Mouse (Mus musculus): ENCODE measurements around the gene Prim2. TPM values are rescaled to one million over a fixed set of nuclear protein-coding genes. Genes with fewer than 3 reads are reported as not detected.

Prim2 gene
- total RNA-seq, 4 experiments from 2014 or later = 6.5 to 7.9 (median 7.4) TPM

GRCm38 (mm10) chr1:33610026-33610721, 59.4 kb downstream of the Prim2 start:
- no peak for DNase-seq (ENCODE audit: low spot score in 2 of 2)

DNA sequence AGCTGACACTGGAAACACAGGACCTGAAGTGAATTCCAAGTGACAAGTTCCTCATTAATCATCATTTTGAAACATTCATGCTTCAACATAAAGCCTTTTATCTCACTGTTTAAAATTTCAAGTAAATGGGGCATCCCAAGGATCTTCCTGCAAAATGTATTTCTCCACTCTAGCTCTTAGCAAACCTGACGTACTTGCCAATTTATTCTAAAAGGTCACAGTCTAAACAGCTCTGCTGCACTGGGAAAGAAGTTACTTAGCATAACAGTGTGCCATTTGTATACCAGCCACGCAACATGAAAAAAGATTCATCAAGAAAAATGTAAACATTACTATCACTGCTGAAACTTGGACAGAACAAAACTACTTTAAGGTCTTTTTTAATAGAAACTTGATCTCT, 61.5 kb downstream of the Prim2 start:
- DNase-seq (ENCODE audit: low spot score in 2 of 2) = no peak

GRCm38 (mm10) chr1:33604087-33604699, 65.4 kb downstream of the Prim2 start:
- no peak for DNase-seq (ENCODE audit: low spot score in 2 of 2)

GRCm38 (mm10) chr1:33599698-33600097, 69.9 kb downstream of the Prim2 start:
- DNase-seq (ENCODE audit: low spot score in 2 of 2) = no peak

DNA sequence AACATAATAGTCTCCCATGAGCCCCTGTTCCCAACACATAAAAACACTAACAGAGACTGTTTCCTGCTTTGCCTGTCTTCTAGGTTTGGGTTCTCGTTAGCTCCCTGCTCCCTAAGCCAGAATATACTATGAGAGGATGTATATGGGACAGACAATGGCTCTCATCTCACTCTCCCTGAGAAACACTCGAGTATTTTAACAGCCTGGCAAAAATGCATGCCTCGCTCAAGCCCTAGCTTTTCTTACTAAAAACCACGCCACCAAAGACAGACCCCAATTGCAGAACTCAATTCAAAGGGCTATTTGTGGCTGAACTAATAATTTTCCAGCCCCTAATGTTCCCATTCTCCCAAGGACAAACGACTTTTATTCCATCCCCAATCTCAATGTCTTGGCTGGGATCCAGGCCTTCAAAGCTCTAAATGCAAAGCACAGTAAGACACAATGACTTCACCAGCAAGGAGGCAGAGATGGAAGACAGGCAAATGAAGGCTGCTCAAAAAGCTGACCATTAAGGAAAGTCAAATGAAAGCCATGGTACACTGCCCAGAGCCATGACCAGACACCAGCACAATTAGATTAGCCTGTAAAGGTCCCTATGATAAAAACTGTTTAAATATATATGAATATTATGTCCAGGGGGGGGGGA, 70.5 kb downstream of the Prim2 start:
- no peak for DNase-seq (ENCODE audit: low spot score in 2 of 2)

DNA sequence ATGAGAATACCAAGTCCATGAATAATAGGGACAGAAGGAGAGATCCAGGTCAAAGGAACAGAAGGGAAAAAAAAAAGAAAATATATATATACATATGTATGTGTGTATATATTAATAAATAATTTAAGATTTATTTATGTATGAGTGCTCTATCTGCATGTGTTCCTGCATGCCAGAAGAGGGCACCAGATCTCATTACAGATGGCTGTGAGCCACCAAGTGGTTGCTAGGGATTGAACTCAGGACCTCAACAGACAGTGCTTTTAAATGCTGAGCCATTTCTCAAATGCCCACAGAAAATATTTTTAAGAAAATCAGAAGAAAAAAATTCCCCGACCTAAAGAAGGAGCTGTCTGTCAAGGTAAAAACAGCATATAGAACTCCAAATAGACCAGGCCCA, 72.6 kb downstream of the Prim2 start:
- DNase-seq (ENCODE audit: low spot score in 2 of 2) = no peak

DNA sequence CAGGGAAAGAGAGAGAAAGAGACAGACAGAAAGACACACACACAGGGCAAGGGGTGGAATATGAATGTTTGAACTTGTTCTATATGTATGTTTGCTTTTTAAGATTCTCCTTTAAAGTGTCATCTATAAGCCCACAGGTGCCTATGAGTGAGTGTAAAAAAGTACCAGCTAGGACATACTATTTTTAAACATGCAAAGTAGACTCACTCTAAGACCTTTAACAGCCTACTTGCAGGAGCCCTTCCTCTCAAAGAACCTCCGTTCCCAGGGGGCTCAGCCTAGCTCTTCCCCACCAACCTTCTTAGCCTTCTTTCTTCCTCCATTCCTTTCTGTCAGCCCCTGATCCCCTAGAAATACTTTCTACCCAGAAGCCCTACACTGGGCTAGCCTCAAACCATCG, 73.7 kb downstream of the Prim2 start:
- no peak for DNase-seq (ENCODE audit: low spot score in 2 of 2)

DNA sequence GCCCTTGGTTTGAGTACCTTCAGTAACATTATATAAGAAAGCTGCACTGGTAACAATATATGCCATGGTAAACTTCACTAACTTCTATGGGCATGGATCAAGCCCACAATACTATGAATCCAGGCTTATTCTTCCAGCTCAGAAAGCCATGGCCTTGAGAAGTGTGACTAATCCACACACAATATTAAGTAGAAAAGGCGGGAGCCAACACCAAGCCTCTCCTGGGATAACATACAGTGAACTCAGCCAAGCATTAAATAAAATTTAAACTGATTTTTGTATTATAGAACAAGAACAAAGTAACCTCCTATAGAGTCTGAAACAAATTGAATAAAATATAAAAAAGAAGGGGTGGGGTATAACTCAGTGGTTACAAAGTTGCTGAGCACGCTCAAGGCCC, 74.6 kb downstream of the Prim2 start:
- no peak for DNase-seq (ENCODE audit: low spot score in 2 of 2)

GRCm38 (mm10) chr1:33593718-33594388, 75.7 kb downstream of the Prim2 start:
- no peak for DNase-seq (ENCODE audit: low spot score in 2 of 2)

GRCm38 (mm10) chr1:33591997-33592608, 77.5 kb downstream of the Prim2 start:
- DNase-seq (ENCODE audit: low spot score in 2 of 2) = no peak

DNA sequence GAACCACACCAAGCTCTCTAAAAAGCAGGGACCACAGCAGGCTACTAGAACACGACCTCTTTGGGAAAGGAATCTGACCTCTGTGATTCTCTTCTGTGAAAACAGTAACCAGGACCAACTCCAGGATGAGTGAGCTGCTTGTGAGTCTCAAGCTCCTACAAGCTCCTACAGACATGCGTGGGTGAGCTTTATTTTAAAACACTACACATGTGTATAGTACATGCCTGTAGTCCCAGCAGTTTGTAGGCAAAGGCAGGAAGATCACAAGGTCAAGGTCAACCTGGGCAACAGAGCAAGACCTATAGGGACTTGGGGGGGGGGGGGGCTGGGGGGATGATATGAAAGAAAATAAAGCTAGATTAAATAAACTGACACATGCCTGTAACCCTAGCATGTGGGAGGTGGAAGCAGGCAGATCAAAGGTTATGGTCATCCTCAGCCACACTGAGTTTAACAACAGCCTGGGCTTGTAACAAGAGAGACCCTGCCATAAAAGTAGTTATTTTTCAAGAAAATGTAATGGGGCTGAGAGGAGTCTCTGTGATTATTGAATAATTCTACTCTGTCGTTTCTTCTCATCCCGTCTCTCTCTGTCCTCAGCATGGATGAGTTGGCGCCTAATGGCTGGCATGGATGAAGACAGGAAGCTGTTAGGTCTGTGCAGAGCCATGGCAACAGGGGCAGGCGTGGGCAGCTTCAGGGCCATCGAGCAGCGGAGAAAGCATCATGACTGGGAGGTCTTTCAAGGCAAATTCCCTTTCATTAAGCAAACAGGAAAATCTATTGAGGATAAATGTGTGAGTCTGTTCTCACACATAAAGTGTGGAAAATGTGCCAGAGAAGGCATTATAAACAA, 78.8 kb downstream of the Prim2 start:
- no peak for DNase-seq (ENCODE audit: low spot score in 2 of 2)

DNA sequence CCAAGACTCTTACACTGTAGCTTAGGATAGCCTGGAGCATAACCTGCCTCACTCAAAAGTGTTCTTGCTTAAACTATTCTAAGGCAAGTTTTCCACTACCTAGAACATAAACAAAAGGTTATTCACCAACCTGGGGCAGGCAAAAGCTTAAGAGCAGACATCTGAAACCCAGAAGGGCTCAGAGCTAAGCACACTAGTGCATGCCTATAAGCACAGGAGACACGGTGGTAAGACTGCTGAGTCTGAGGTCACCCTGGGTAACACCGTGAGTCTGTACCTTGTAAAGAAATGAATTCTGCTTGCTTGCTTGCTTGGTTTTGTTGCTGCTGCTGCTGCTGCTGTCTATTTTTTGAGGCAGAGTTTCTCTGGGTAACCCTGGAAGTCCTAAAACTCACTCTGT, 80.1 kb downstream of the Prim2 start:
- DNase-seq (ENCODE audit: low spot score in 2 of 2) = no peak

DNA sequence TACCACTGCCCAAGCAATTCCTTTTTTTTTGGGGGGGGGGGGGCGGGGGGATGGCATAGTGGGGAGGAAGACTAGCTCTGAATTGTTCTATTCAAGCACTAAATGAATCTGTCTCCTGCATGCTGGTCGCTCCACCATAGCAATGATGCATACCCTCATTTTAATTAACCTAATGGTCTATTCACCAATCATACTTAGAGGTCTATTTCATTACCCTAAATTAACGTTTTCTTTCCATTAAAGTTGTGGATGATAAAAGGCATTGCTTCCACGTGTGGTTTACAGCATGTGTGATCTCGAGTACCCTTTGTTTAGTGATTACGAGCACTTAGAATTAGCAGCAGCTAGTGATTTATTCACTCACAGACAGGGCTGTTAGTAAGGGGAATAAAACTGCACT, 81.0 kb downstream of the Prim2 start:
- no peak for DNase-seq (ENCODE audit: low spot score in 2 of 2)

- DNase-seq (ENCODE audit: low spot score in 2 of 2) = no peak
These were observed 85.0 kb downstream of the Prim2 start for GRCm38 (mm10) chr1:33584590-33584978.

DNA sequence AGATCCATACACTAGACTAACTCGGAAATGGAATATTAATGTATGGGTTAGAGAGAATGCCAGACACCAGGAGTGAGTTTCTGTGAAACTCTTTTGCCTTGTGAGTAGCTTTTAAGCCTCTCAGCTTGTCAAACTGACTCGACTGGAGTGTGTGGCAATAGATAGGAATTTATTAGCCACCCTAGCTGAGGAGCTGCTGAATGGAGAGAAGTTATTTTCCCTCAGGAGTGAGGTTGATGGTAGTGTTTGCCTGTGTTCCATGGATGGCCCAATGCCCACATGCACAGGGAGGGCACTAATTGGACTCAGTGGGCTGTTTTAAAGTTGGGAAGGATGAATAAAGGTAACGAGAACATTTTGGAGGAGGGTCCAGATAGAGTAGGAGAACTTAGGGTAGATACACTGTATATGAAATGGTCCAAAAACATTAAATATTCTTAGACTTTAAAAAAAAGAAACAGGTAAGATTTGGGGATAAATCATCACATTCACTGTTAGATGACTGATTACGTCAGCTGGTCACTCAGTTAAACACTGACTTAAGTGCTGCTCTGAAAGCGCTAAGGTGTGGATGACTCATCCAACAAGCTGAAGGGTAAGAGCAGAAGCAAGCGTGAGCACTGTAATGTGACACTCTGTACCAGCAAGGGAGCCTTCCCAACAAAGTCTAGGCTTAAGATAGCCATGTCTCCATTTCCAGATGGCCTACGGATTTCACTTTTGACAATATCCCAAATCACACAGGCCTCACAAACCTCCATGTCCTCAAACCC, 85.6 kb downstream of the Prim2 start:
- no peak for DNase-seq (ENCODE audit: low spot score in 2 of 2)

DNA sequence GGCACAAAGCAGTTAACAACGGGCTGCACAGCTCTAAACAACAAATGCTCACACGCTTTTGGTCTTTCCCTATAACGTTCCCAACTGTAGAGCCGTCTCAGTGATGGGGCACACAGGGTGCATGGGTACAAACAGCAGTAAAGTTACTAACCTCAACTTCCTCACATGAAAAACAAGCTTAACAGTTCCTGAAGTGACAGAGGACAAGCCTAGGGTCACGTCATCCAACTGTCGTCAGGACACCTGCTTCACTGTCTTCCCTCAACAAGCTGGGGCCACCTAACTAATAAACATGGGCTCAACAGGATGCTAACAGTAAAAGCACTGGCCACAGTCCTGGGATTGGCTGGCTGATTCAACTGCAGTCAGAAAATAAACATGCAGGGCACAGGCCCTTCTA, 91.0 kb downstream of the Prim2 start:
- no peak for DNase-seq (ENCODE audit: low spot score in 2 of 2)

DNA sequence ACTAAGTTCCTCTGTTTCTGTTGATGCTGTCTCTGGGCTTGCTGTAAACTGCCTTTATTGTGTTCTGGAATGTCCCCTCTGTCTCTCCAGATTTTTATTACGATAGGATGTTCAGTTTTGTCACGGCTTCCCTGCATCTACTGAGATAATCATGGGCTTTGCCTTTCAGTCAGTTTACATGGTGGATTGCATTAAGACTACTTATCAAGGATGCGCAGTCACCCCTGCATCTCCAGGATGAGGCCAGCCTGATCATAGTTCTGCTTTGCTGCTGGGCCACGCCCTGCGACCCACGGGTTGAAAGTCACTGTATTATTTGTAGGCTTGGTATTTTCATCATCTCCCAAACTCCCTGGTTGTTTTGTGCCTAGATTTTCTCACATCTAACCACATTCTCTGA, 95.1 kb downstream of the Prim2 start:
- DNase-seq (ENCODE audit: low spot score in 2 of 2) = no peak

DNA sequence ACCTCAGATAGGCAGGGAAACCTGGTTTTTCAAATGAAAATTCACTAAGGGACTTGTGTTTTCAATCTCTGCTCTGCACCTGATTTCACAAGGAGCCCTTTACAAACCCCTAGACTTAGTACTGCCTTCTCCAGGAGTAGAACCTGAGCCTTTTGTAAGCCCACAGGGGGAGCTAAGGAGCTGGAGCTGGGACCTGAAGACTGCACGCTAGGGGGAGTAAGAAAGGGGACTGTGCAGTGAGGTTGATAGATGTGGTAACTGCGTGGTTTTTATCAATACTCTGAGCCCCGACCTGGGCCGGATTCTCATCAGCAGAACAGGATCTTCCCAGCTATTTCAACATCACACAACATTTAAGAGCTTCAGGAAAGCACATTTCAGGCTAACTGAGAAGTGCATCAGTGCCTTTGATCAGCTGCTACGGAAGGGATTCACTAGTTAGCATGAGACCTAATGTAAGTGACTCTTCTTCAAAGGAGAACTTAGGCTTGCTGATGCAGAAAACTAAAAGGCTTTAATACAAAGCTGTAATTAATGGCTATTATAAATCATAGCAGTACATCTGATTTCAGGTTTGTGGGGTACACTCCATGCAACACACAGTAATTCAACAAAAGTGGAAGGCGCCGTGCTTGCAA, 103.7 kb downstream of the Prim2 start:
- DNase-seq (ENCODE audit: low spot score in 2 of 2) = no peak

DNA sequence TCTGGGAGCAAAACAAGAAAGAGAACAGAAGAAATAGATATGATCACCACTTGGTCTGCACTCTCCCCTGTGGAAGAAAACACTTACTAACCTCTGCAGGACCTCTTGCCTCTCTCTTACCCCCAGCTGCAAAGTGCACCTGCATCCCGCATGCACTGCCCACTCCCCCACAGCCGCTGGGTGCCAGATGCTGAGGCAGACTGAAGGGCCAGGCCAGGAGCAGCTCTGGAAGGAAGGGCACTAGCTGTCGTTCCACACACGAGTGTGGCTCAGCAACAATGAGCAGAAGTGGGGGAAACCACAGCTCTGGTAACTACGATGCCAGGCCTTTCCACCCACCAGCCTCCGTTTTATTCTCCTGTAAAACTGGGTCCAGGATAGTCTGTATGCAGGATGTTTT, 105.6 kb downstream of the Prim2 start:
- no peak for DNase-seq (ENCODE audit: low spot score in 2 of 2)

DNA sequence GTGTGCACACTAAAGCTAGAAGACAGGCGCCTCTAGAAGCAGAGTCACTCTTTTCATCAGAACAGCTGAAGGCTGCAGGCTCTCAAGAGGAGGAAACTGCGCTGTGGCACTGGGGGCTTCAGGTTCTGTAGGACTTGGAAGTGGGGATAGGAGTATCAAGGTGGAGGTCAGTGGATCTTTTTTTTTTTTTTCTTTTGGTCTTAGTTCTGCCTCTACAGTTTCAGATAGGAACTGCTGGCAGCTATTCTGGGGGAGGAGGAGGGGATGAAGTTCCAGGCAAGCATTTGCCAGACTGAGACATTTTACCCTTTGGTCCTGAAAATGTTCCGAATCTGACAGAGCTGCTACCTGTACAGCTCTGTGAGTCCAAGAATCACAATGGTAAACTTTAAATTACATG, 106.0 kb downstream of the Prim2 start:
- DNase-seq (ENCODE audit: low spot score in 2 of 2) = no peak

Data from left cerebral cortex, adult 8-10 months (tissue).